Mouse (Mus musculus) midbrain, embryonic 12.5 days (tissue): ENCODE measurements at regions not wholly inside any gene's neighbourhood (a gene's known extent, or its start where the extent isn't known, plus 50 kb on each side); places are given as distances from the start of the nearest gene placed in this dataset.

ENCODE experiments used
- ATAC-seq: fragments of 200-750 bp; cut with Nextera tagmentation; 2 replicates; pipeline ENCODE4 v1.8.0; 2017; ENCODE audit warnings: low read depth, moderate TSS enrichment, moderate library complexity; ENCODE audit not compliant: low FRiP score
- H3K27ac ChIP-seq: fragments of 300-500 bp; sonication (generic); replicated peaks from 2 replicates; pipeline ENCODE4 v1.5.1; 2016; ENCODE audit warnings: mild to moderate bottlenecking
- H3K27me3 ChIP-seq: fragments of 300-500 bp; sonication (generic); 2 replicates; pipeline ENCODE4 v1.6.1; 2016; ENCODE audit warnings: mild to moderate bottlenecking
- H3K36me3 ChIP-seq: fragments of 300-500 bp; sonication (generic); 2 replicates; pipeline ENCODE4 v1.6.1; 2016
- H3K4me1 ChIP-seq: fragments of 300-500 bp; sonication (generic); 2 replicates; pipeline ENCODE4 v1.6.1; 2016
- H3K4me2 ChIP-seq: fragments of 300-500 bp; sonication (generic); replicated peaks from 2 replicates; pipeline ENCODE4 v1.6.1; 2016; ENCODE audit warnings: mild to moderate bottlenecking, moderate library complexity
- H3K4me3 ChIP-seq: fragments of 300-500 bp; sonication (generic); 2 replicates; pipeline ENCODE4 v1.5.1; 2016; ENCODE audit warnings: mild to moderate bottlenecking
- H3K9ac ChIP-seq: fragments of 300-500 bp; sonication (generic); replicated peaks from 2 replicates; pipeline ENCODE4 v1.6.1; 2016; ENCODE audit warnings: mild to moderate bottlenecking, moderate library complexity
- H3K9me3 ChIP-seq: fragments of 300-500 bp; sonication (generic); 2 replicates; pipeline ENCODE4 v1.6.1; 2016; ENCODE audit warnings: mild to moderate bottlenecking
- WGBS: fragments of 180-500 bp; shearing (Covaris S2); methylation state at CpG from one replicate; pipeline ENCODE4 v1.1.7; 2016; 5-methylcytosine and 5-hydroxymethylcytosine counted together

- Histone ChIP-seq H3K27me3 (no peaks in the 10 kb centered on the region), H3K4me3 (no peak overlapping the region), H3K4me1 (no peaks in the 10 kb centered on the region), H3K27ac (no peak overlapping the region), H3K4me2 (no peak overlapping the region), H3K9ac (no peak overlapping the region), H3K36me3 (no peaks in the 10 kb centered on the region), H3K9me3 (no peaks in the 10 kb centered on the region)
- peak; percentile 72 for ATAC-seq
- WGBS, result 61% methylated on average over 3 of the region's 3 CpGs
Measured at GRCm38 (mm10) chr16:69800955-69801598, 62.5 kb downstream of the Speer2 start.

DNA sequence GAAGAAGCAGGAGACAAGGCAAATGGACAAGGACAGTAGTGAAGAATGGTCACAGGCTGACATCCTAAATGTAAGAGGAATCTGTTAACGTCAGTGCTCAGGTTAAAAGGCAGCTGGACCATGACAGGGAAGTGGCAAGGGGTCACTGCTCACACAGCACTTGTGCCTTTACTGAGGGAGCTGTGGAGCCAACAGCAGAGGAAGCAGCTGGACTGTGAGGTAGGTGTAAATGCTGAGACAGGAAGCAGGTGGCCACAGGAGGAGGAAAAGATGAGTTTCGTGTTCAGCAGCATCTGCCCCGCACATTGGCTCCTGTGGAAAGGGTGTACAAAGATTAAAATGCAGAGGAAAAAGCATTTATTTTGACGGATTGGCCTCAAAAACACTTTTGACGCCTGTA lies 67.2 kb downstream of the Speer2 start:
- Histone ChIP-seq H3K27me3 (no peaks in the 10 kb centered on the region), H3K4me2 (no peak overlapping the region), H3K9me3 (no peaks in the 10 kb centered on the region), H3K36me3 (no peaks in the 10 kb centered on the region), H3K4me3 (no peak overlapping the region), H3K4me1 (no peaks in the 10 kb centered on the region), H3K9ac (no peak overlapping the region), H3K27ac (no peak overlapping the region)
- 76% methylated on average over 5 of the region's 5 CpGs for WGBS
- no peak for ATAC-seq

DNA sequence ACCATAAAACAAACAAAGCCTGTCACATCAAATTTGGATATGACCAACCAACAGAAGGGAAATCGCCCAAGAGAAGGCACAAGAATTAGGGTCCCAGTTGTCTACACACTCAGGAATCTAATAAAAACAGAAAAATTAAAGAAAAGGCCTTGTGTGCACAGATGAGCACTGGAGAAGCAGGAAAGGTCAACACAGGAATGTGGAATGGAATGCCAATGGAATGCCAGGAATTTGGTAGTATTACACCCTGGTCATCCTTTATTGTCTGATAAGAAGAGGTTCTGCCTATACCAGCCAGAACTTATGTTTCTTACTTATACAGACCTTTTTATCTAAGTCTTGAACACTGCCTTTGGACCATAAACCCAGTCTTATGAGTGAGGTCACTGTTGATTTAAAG lies 72.9 kb downstream of the Speer2 start:
- Histone ChIP-seq H3K36me3 (no peaks in the 10 kb centered on the region), H3K9ac (no peak overlapping the region), H3K4me3 (no peak overlapping the region), H3K27me3 (no peaks in the 10 kb centered on the region), H3K4me2 (no peak overlapping the region), H3K9me3 (no peaks in the 10 kb centered on the region), H3K27ac (no peak overlapping the region), H3K4me1 (no peaks in the 10 kb centered on the region)
- WGBS, result 66% methylated on average over 1 of the region's 1 CpGs
- ATAC-seq, result no peak

GRCm38 (mm10) chr16:69770768-69771167 lies 92.8 kb downstream of the Speer2 start:
- Histone ChIP-seq H3K4me2 (no peak overlapping the region), H3K9ac (no peak overlapping the region), H3K4me1 (no peaks in the 10 kb centered on the region), H3K4me3 (no peak overlapping the region), H3K9me3 (no peaks in the 10 kb centered on the region), H3K27me3 (no peaks in the 10 kb centered on the region), H3K36me3 (no peaks in the 10 kb centered on the region), H3K27ac (no peak overlapping the region)
- 97% methylated on average over 1 of the region's 1 CpGs for WGBS
- ATAC-seq, result no peak
